In genomic region chr8:121981520-121981895, GRCm38 (mm10) we compare ENCODE assay signal across 22 mouse cellular contexts. TPM values are rescaled to one million over a fixed set of nuclear protein-coding genes. Genes with fewer than 3 reads are reported as not detected.
DNase-seq lines count a peak whose midpoint lies in the region; ATAC-seq and TF ChIP-seq lines count a peak whose summit lies in the region.
"Had no signal": no experiment of that assay in that cellular context is flagged by ENCODE, and none has a peak within 500 bp of the region (broad histone marks: within the 10 kb centered on the region; RNA-seq: fewer than 3 reads in every experiment).

No protein-coding gene starts in this region.

- no peak for TF ChIP-seq CTCF in cerebellum, adult 2 months (IDR thresholded peaks at IDR 0.05; ENCODE audit: borderline replicate concordance, insufficient read depth, low read depth, low read length)
- no peak for TF ChIP-seq CTCF in liver, adult 2 months (IDR thresholded peaks at IDR 0.05; ENCODE audit: low read depth, low read length)

- no peaks in the 10 kb centered on the region for H3K27me3 ChIP-seq in cerebellum, adult 2 months (ENCODE audit: control insufficient read depth, insufficient read depth, low read length)
- no peaks in the 10 kb centered on the region for H3K27me3 ChIP-seq in kidney, embryonic 14.5 days (ENCODE audit: control insufficient read depth, insufficient read depth, low read length)
- H3K27me3 ChIP-seq in liver, adult 2 months (ENCODE audit: control insufficient read depth, insufficient read depth, low read length), result no peaks in the 10 kb centered on the region
- no peaks in the 10 kb centered on the region for H3K27me3 ChIP-seq in liver, embryonic 11.5 days (replicated peaks; ENCODE audit: control insufficient read depth, insufficient read depth, low read length)
- H3K27me3 ChIP-seq in heart, embryonic 10.5 days (ENCODE audit: insufficient read depth, poor library complexity, severe bottlenecking), result no peaks in the 10 kb centered on the region
- H3K27me3 ChIP-seq: forebrain, embryonic 13.5 days; hindbrain, embryonic 15.5 days; limb, embryonic 15.5 days; neural tube, embryonic 13.5 days had no signal

- H3K36me3 ChIP-seq in kidney, embryonic 14.5 days (ENCODE audit: control insufficient read depth, insufficient read depth, low read length), result peaks cover 72% of the 10 kb centered on the region
- H3K36me3 ChIP-seq in liver, adult 2 months (ENCODE audit: control insufficient read depth, insufficient read depth, low read length), result peaks cover 7% of the 10 kb centered on the region; the same call in 1 of the 2 replicates
- H3K36me3 ChIP-seq in liver, embryonic 11.5 days (ENCODE audit: control insufficient read depth, insufficient read depth, low read length), result peaks cover 37% of the 10 kb centered on the region
- H3K36me3 ChIP-seq in heart, embryonic 10.5 days, result peaks cover 94% of the 10 kb centered on the region

- ATAC-seq in kidney, embryonic 14.5 days (ENCODE audit: low FRiP score, low TSS enrichment), result no peak
- no peak for ATAC-seq in liver, embryonic 11.5 days (replicated peaks; ENCODE audit: low FRiP score)
- ATAC-seq: forebrain, embryonic 13.5 days had no signal

- H3K4me1 ChIP-seq in cerebellum, adult 2 months (ENCODE audit: control insufficient read depth, insufficient read depth, low read length), result peaks cover 11% of the 10 kb centered on the region
- no peaks in the 10 kb centered on the region for H3K4me1 ChIP-seq in kidney, embryonic 14.5 days (ENCODE audit: control insufficient read depth, insufficient read depth, low read length)
- H3K4me1 ChIP-seq in liver, adult 2 months (ENCODE audit: control insufficient read depth, insufficient read depth, low read length), result peaks cover 14% of the 10 kb centered on the region
- H3K4me1 ChIP-seq in liver, embryonic 11.5 days (replicated peaks; ENCODE audit: control insufficient read depth, insufficient read depth, low read length), result no peaks in the 10 kb centered on the region
- peaks cover 10% of the 10 kb centered on the region; the same call in 1 of the 2 replicates for H3K4me1 ChIP-seq in heart, embryonic 10.5 days
- H3K4me1 ChIP-seq: limb, embryonic 15.5 days had no signal

- H3K79me2 ChIP-seq in liver, adult 2 months (ENCODE audit: control insufficient read depth, insufficient read depth, low read length), result no peaks in the 10 kb centered on the region

- no peak overlapping the region for H3K4me3 ChIP-seq in cerebellum, adult 2 months (replicated peaks; ENCODE audit: insufficient read depth, low read depth, low read length)
- no peak overlapping the region for H3K4me3 ChIP-seq in kidney, embryonic 14.5 days (ENCODE audit: low read length)
- no peak overlapping the region for H3K4me3 ChIP-seq in liver, adult 2 months (ENCODE audit: insufficient read depth, low read depth, low read length)
- H3K4me3 ChIP-seq in liver, embryonic 11.5 days (ENCODE audit: low read depth, low read length), result no peak overlapping the region
- H3K4me3 ChIP-seq in heart, embryonic 10.5 days, result no peak overlapping the region
- H3K4me3 ChIP-seq: forebrain, embryonic 13.5 days; hindbrain, embryonic 15.5 days; limb, embryonic 15.5 days; neural tube, embryonic 13.5 days had no signal

- H3K4me2 ChIP-seq in kidney, embryonic 14.5 days (replicated peaks; ENCODE audit: low read depth, low read length), result no peak overlapping the region
- H3K4me2 ChIP-seq in liver, embryonic 11.5 days, result no peak overlapping the region
- H3K4me2 ChIP-seq: forebrain, embryonic 13.5 days; hindbrain, embryonic 15.5 days; limb, embryonic 15.5 days; midbrain, embryonic 11.5 days; neural tube, embryonic 13.5 days had no signal

- TF ChIP-seq POLR2A in cerebellum, adult 2 months (IDR thresholded peaks at IDR 0.05; ENCODE audit: borderline replicate concordance, insufficient read depth, low read length), result no peak
- TF ChIP-seq POLR2A in liver, adult 2 months (IDR thresholded peaks at IDR 0.05; ENCODE audit: extremely low read depth, insufficient read depth, low read length), result no peak

- no peaks in the 10 kb centered on the region for H3K9me3 ChIP-seq in kidney, embryonic 14.5 days (ENCODE audit: control insufficient read depth, low read length)
- no peaks in the 10 kb centered on the region for H3K9me3 ChIP-seq in liver, embryonic 11.5 days (ENCODE audit: control insufficient read depth, low read length)
- H3K9me3 ChIP-seq in heart, embryonic 10.5 days, result no peaks in the 10 kb centered on the region
- H3K9me3 ChIP-seq: forebrain, embryonic 13.5 days; hindbrain, embryonic 15.5 days; limb, embryonic 15.5 days; neural tube, embryonic 13.5 days had no signal

- DNase-seq in cerebellum, adult 2 months, result peak; percentile 27 to 46
- DNase-seq in cerebellum, postnatal 36 days, result no peak
- DNase-seq in kidney, adult 11 months, result peak; percentile 88
- DNase-seq in liver, adult 2 months (ENCODE audit: extremely low read depth, low read depth, low spot score), result peak; percentile 39
- no peak for DNase-seq in liver, embryonic 11.5 days (ENCODE audit: low spot score)
- peak; percentile 81 to 91 for DNase-seq in kidney, postnatal 25 days
- no peak for DNase-seq in heart, embryonic 10.5 days (ENCODE audit: low spot score)
- DNase-seq: gastrocnemius, postnatal 25 days; lung, adult 18-20 months; lung, postnatal 36 days; retina, postnatal 1 day; right cerebral cortex, postnatal 4 days; thymus, postnatal 25 days had no signal

- H3K9ac ChIP-seq in kidney, embryonic 14.5 days (ENCODE audit: low read depth, low read length), result no peak overlapping the region
- H3K9ac ChIP-seq in liver, adult 2 months (ENCODE audit: low read depth, low read length), result no peak overlapping the region
- no peak overlapping the region for H3K9ac ChIP-seq in liver, embryonic 11.5 days (ENCODE audit: low read depth, low read length)
- H3K9ac ChIP-seq: forebrain, embryonic 13.5 days; hindbrain, embryonic 15.5 days; limb, embryonic 15.5 days; neural tube, embryonic 13.5 days had no signal

- 0 out of 2 replicates have a peak overlapping the region, but pooled peaks have one; percentile 1 for H3K27ac ChIP-seq in cerebellum, adult 2 months (ENCODE audit: insufficient read depth, low read length)
- no peak overlapping the region for H3K27ac ChIP-seq in kidney, embryonic 14.5 days (ENCODE audit: low read depth, low read length)
- H3K27ac ChIP-seq in liver, adult 2 months (replicated peaks; ENCODE audit: insufficient read depth, low read depth, low read length), result peak overlapping the region; percentile 74
- no peak overlapping the region for H3K27ac ChIP-seq in liver, embryonic 11.5 days (ENCODE audit: low read depth, low read length)
- no peak overlapping the region for H3K27ac ChIP-seq in heart, embryonic 10.5 days
- H3K27ac ChIP-seq: forebrain, embryonic 13.5 days; hindbrain, embryonic 15.5 days; limb, embryonic 15.5 days; neural tube, embryonic 13.5 days had no signal

- 12% methylated on average over 7 of the region's 7 CpGs for WGBS in cerebellum, adult 2 months
- WGBS in kidney, embryonic 14.5 days, result 85% methylated on average over 7 of the region's 7 CpGs
- WGBS in liver, adult 2 months, result 42% methylated on average over 7 of the region's 7 CpGs
- 93% methylated on average over 7 of the region's 7 CpGs for WGBS in liver, embryonic 11.5 days
- 93% methylated on average over 7 of the region's 7 CpGs for WGBS in heart, embryonic 10.5 days

RNA-seq across cellular contexts. Expression of gene Banp, which starts 32.0 kb away (rescaled TPM):
- 64.3 and 67.1 TPM in 2 replicates for polyA plus RNA-seq in cerebellum, adult 2 months (2012; rRNA removed)
- 39.2 and 39.5 TPM in 2 replicates for polyA plus RNA-seq in kidney, embryonic 14.5 days (2014; fragmentation: Nextera tagmentation; extraction: Ambion mirVana)
- total RNA-seq in liver, adult 2 months (2014; rRNA removed), result 9.8 and 19.7 TPM in 2 replicates
- polyA plus RNA-seq in liver, adult 2 months (2012; rRNA removed), result 24.5 and 38.2 TPM in 2 replicates
- polyA plus RNA-seq in liver, embryonic 11.5 days (2014; fragmentation: Nextera tagmentation; extraction: Ambion mirVana), result 40.2 and 47.4 TPM in 2 replicates
- 35.8 and 58.5 TPM in 2 replicates for polyA plus RNA-seq in heart, embryonic 10.5 days (2016; fragmentation: Nextera tagmentation; extraction: Ambion mirVana)

RNA-seq across cellular contexts. Expression of gene Car5a, which starts 36.8 kb away (rescaled TPM):
- polyA plus RNA-seq in cerebellum, adult 2 months (2012; rRNA removed), result 0.44 and 0.59 TPM in 2 replicates
- polyA plus RNA-seq in kidney, embryonic 14.5 days (2014; fragmentation: Nextera tagmentation; extraction: Ambion mirVana), result not detected in 2 replicates
- total RNA-seq in liver, adult 2 months (2014; rRNA removed), result 90.5 and 92.0 TPM in 2 replicates
- polyA plus RNA-seq in liver, adult 2 months (2012; rRNA removed), result 203 and 352 TPM in 2 replicates
- 0.55 and 0.66 TPM in 2 replicates for polyA plus RNA-seq in liver, embryonic 11.5 days (2014; fragmentation: Nextera tagmentation; extraction: Ambion mirVana)
- not detected in 2 replicates for polyA plus RNA-seq in heart, embryonic 10.5 days (2016; fragmentation: Nextera tagmentation; extraction: Ambion mirVana)
- total RNA-seq: gastrocnemius, postnatal 25 days; monocyte, adult 5-6 weeks had no signal
- polyA plus RNA-seq: forebrain, embryonic 13.5 days; heart, postnatal 0 days; limb, embryonic 15.5 days; testis, adult 2 months had no signal

Comparison
In these comparisons a context has a peak if more than half of its experiments do, and no peak if none do; other contexts are left out.
1. DNase-seq: peak in cerebellum, adult 2 months (2 of 2), kidney, adult 11 months (single experiment), liver, adult 2 months (single experiment) and kidney, postnatal 25 days (2 of 2); none in cerebellum, postnatal 36 days (0 of 2), liver, embryonic 11.5 days (single experiment) and heart, embryonic 10.5 days (single experiment).
2. H3K27ac ChIP-seq: peak in cerebellum, adult 2 months (single experiment) and liver, adult 2 months (single experiment); none in kidney, embryonic 14.5 days (single experiment), liver, embryonic 11.5 days (single experiment) and heart, embryonic 10.5 days (single experiment).
3. RNA of gene Car5a, which starts 36.8 kb away (polyA plus RNA-seq): 203 to 352 TPM in liver, adult 2 months; 0.44 to 0.59 TPM in cerebellum, adult 2 months, 0.55 to 0.66 TPM in liver, embryonic 11.5 days, not detected in heart, embryonic 10.5 days and not detected in kidney, embryonic 14.5 days; every median in the first group is over 100 times any median in the second.